Mouse (Mus musculus) v-Abl transformed pro-B cells (cell line): ENCODE results near the gene Mup19.
"Not testable (repeated sequence)": the region's sequence is repeated elsewhere in the genome, so short reads cannot be mapped to it uniquely, and the experiment has no call there.

ENCODE experiments used
- in situ Hi-C, 2 experiments: fragments of 400-800 bp; cut with MboI; formaldehyde crosslinking; loops; one replicate each; pipeline ENCODE4 v1.15.1; 2025; ENCODE audit not compliant: unreplicated experiment in 2 of 2

Mup19 gene

DNA sequence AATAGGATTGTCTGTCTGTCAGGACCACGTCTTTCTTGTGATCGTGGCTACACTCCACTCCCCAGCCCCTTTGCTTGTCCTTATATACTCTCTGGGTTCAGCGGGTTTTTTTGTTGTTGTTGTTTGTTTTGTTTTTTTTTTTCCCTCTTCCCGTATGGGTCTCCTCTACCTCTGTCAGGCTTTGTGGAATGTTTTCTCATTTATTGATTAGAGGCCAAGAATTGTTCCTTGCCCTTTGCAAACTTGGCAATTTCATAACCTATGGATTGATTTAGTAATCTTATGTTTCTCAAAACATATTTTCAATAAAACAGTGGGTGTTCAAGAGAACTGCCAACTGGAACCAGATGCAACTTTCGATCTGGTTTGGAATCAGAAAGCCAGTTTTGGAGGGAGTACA lies at the start of gene Mup19:
TSS of gene Mup19 (minus strand) at position 101 of the 400 bp plus-strand sequence.
- in situ Hi-C loops = not testable (repeated sequence)

DNA sequence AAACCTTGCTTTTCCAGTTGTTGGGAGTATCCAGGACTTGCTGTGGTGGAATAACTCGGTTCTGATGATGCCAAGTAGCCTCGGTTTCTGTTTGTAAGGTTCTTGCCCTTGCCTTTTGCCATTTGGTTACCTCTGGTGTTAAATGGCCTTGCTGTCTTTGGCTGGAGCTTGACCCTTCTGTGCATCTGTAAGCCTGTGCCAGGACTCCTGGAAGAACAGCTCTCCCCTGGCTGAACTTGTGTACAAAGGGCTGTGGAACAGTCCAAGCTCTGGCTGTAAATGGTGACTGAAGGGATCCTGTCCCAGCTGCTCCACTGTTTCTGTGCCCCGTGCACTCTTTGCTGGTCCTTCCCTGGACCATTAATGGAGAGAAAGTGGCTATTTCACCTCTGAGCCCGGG lies 47.1 kb upstream of the Mup19 start:
- in situ Hi-C loops = no loop called here

DNA sequence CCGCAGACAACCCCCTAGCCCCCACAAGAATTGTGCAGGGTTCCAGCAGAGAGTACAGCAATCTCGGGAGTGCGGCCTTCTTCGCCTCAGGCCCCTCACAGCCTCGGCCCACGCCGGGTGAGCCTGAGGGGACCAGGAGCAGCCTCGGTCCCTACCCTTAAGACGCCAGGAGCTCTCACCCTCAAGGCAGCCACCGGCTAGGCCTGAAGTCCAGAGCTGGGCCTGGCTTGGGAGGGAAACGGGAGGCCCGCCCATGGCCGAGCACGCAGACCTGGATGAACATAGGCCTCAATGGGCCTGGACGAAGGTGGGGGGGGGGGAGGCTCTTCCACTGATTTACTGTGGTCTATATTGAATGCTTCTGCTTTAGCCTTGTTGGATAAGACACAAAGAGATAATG lies 41.1 kb upstream of the Mup19 start:
- in situ Hi-C loops = no loop called here

DNA sequence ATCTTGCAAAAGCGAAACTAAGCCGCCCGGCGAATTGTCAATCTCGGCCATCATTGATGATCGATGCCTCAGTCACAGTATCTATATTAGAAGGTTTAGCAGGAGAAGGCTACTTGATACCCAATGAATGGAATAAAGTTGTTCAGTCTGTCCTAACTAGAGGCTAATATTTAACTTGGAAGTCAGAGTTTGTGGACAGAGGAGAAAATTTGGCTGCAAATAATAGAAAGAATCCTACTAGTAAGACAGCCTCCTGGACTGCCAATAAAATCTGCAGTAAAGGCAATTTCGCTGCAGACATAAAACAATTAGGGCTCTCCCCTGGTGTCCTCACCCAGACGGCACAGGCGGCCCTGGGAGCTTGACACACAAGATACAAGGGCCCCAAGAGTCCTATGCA lies 40.5 kb upstream of the Mup19 start:
- in situ Hi-C loops = not testable (repeated sequence)

DNA sequence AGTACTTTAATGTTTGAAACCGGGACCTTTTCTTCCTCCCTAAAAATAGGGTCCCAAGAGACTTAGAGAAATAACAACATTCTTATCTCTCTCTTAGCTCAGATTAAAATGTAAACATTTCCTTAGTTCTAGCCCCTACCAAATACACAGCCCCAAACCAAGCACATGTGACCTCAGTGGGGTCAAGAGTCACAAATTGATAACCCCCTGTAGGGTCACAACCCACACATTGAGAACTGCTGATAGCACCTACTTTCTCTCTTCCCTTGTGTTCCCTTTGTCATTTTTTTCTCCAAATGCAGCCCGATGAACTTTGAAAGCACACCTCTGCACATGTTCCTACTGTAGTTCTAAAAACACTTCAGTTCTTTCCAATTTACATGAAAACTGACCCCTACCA lies 33.5 kb upstream of the Mup19 start:
- in situ Hi-C loops = no loop called here

DNA sequence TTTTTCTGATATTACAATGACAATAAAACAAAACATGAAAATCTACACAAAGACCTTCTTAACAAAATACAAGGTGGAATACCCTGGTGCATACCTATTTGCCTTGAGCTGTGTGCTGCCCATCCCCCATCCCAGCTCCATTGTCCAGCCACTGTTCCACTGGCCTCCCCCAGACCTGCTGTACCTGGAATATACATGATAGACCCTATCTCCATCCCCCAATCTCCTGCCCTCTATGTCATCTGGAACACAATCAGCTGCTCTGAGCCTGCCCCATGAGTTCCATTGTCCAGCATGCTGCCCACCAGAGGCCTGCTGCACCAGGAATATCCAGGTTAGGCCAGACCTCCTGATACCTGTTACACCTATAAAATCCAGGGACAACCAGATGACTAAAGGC lies 31.4 kb upstream of the Mup19 start:
- in situ Hi-C loops = no loop called here

DNA sequence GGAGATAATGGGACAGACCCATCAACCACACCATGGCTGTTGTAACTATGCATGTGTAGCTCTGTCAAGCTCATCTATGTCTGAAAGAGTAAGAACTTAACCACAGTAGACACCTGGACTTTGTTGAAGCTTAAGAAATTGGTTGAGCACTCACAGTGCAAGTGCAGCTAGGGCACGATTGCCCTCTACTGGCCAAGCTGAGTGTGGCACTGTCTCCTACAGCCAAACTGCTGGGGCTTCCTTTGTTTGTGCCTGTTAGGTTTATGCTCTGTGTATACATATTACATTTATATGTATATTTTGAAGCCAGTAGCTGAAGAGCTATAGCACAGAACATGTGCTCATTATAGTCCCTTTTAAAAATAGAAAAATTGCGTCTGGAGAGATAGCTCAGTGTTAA lies 29.1 kb upstream of the Mup19 start:
- in situ Hi-C loops = not testable (repeated sequence)

DNA sequence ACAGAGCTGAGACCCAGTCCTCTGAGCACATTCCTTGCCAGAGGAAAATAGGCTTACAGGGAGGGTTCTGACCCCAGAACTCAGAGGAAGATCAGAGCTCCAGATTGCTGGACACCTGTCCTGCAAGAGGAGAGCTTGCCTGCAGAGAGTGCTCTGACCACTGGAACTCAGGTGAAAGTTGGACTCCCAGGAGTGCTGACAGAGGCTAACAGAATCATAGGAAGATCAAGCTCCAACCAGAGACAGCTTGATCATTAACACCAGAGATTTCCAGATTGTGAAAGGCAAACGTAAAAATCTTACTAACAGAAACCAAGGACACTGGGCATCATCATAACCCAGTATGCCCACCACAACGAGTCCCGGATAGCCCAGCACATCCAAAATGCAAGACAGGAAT lies 26.9 kb upstream of the Mup19 start:
- in situ Hi-C loops = not testable (repeated sequence)

DNA sequence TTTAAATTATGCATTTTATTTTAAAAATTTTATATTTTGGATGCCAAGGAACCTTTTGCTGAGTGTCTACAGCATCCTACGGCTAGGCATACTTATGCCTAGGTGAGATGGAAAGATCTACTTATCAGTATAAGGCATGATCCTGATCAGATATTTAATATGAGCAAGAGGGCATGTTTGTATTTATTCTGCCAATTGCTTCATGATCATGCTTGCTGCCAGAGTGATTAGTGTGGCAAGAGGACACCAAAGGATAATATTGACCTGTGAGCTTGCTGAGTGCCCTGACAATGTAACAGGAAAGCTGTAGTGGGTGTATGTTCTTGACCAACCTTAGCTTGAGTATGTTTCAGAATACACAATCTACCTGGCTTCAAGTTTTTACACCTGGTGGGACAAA lies 7.6 kb upstream of the Mup19 start:
- in situ Hi-C loops = not testable (repeated sequence)

DNA sequence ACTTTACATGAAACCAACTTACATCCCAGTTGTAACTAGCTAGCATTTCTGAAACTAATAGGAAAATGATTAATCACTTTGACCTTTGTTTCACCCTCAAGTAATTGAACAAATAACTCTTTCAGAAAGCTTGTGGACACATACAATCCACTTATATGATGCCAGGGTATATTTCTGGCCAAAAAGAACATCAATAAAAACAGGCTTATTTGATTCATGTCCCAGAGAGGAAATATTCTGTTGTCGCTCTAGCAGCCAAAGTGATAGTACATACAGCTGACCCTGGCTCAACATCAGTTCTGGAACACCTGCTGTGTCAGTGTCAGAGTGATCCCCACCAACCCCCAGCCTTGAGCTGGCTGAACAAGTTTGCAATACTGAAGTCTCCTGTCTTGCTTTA lies 2.2 kb upstream of the Mup19 start:
- in situ Hi-C loops = not testable (repeated sequence)
